Mouse (Mus musculus) liver, embryonic 12.5 days (tissue): Measurements from ENCODE around the gene Wdfy4. TPM values are rescaled to one million over a fixed set of nuclear protein-coding genes. Genes with fewer than 3 reads are reported as not detected.

ENCODE experiments used
- ATAC-seq: fragments of 200-750 bp; cut with Nextera tagmentation; 2 replicates; pipeline ENCODE4 v1.8.0; 2017; ENCODE audit warnings: moderate number of reproducible peaks, mild to moderate bottlenecking, moderate library complexity
- H3K27ac ChIP-seq: fragments of 300-500 bp; sonication (generic); 2 replicates; pipeline ENCODE4 v1.5.1; 2016; ENCODE audit warnings: mild to moderate bottlenecking
- H3K27me3 ChIP-seq: fragments of 300-500 bp; sonication (generic); replicated peaks from 2 replicates; pipeline ENCODE4 v1.6.1; 2016; ENCODE audit warnings: mild to moderate bottlenecking, moderate library complexity
- H3K36me3 ChIP-seq: fragments of 300-500 bp; sonication (generic); 2 replicates; pipeline ENCODE4 v1.6.1; 2016; ENCODE audit warnings: mild to moderate bottlenecking, moderate library complexity
- H3K4me1 ChIP-seq: fragments of 300-500 bp; sonication (generic); 2 replicates; pipeline ENCODE4 v1.6.1; 2016
- H3K4me2 ChIP-seq: fragments of 300-500 bp; sonication (generic); 2 replicates; pipeline ENCODE4 v1.6.1; 2016; ENCODE audit warnings: mild to moderate bottlenecking, moderate library complexity
- H3K4me3 ChIP-seq: fragments of 300-500 bp; sonication (generic); 2 replicates; pipeline ENCODE4 v1.5.1; 2016; ENCODE audit warnings: mild to moderate bottlenecking, moderate library complexity
- H3K9ac ChIP-seq: fragments of 300-500 bp; sonication (generic); 2 replicates; pipeline ENCODE4 v1.6.1; 2016; ENCODE audit warnings: mild to moderate bottlenecking, moderate library complexity
- H3K9me3 ChIP-seq: fragments of 300-500 bp; sonication (generic); replicated peaks from 2 replicates; pipeline ENCODE4 v1.6.1; 2016; ENCODE audit warnings: mild to moderate bottlenecking, moderate library complexity
- WGBS: fragments of 180-500 bp; shearing (Covaris S2); methylation state at CpG from one replicate; pipeline ENCODE4 v1.1.7; 2016; ENCODE audit not compliant: insufficient replicate concordance; 5-methylcytosine and 5-hydroxymethylcytosine counted together
- polyA plus RNA-seq: library from polyadenylated mRNA; unstranded; fragments of >200 nt; fragmentation: Nextera tagmentation; extraction: Ambion mirVana; gene quantifications from 2 replicates; pipeline ENCODE4 v1.2.1, GENCODE M21; 2016

Gene Wdfy4
- polyA plus RNA-seq, 1 experiment from 2014 or later = 2.1 TPM

DNA sequence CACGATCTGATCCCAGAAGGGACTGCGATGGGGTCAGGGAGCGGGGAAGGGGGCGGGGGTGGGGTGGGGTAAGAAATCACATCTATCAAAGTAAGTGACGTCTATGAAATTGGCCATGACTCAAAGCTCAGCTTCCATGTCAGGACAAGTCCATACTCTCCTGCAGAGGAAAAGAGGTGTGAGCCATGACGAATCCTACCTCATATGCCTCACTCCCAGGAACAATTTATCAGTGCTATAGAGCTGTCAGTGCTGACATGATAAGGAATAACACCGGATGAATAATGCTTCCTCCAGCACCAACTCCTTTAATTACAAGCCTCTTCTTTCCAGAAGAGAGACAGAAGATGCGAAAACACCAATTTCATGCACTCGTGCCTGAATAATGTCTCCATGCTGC is 117.6 kb downstream of the Wdfy4 start:
- Histone ChIP-seq H3K4me2 (no peak overlapping the region), H3K36me3 (no peaks in the 10 kb centered on the region), H3K9ac (no peak overlapping the region), H3K4me3 (no peak overlapping the region), H3K27ac (no peak overlapping the region), H3K27me3 (no peaks in the 10 kb centered on the region), H3K4me1 (no peaks in the 10 kb centered on the region), H3K9me3 (no peaks in the 10 kb centered on the region)
- WGBS = 74% methylated on average over 9 of the region's 9 CpGs
- no peak for ATAC-seq

DNA sequence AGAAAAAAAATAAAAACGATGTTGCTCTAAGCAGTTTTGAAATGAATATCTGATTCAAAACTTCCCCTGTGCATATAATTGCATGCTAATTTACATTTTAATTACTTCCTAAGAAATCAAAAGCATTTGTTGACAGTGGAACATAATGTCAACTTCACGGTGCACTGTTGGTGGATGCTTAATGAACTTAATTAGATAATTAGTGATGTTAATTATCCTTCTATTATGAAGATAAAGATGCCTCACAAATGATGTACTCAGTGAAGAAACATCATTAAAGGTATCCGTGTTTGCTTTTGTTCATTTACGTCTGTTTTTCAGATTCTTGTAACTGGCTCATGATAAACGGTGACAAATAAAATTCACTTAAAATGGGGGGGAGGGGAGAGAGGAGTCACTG is 122.3 kb downstream of the Wdfy4 start:
- Histone ChIP-seq H3K9ac (no peak overlapping the region), H3K36me3 (no peaks in the 10 kb centered on the region), H3K27me3 (no peaks in the 10 kb centered on the region), H3K4me1 (no peaks in the 10 kb centered on the region), H3K27ac (no peak overlapping the region), H3K9me3 (no peaks in the 10 kb centered on the region), H3K4me2 (no peak overlapping the region), H3K4me3 (no peak overlapping the region)
- 72% methylated on average over 5 of the region's 5 CpGs for WGBS
- no peak for ATAC-seq

DNA sequence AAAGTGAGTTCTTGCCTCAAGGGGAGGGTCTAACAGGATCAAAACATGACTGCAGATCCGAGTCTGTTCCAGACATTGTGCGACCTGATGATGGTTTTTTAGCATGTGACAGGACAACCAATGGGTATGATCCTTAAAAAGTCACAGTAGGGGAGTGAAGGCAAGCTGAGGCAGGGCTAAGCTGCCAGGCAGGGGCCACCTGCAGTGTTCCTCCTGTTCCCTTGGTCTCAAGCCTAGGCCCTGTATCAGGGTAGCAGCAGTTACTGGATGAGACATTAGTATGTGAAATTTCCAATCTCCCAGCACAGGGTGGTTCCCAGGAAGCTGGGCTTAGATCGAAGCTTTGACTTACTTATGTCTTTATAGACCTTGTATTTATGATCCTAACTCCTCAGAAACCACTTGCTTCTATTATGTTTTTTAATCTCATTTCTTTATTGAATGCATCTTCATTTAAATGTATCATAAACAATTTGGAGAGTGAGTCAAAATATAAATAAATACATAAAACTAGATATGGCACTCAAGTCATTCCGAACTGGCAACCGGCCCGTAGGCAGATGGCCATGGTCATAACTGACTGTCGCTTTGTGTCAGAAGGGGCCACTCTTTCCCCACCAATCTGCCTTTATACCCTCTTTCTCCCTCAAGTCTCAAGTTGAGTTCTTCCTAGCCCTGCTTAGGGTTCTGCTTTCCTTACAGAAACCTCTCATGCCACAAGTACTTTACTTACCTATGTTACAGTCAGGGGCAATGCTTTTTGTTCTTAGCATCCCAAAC is 126.2 kb downstream of the Wdfy4 start:
- no peak for ATAC-seq
- Histone ChIP-seq H3K4me3 (no peak overlapping the region), H3K4me1 (no peaks in the 10 kb centered on the region), H3K9me3 (no peaks in the 10 kb centered on the region), H3K27me3 (no peaks in the 10 kb centered on the region), H3K4me2 (no peak overlapping the region), H3K9ac (no peak overlapping the region), H3K27ac (no peak overlapping the region), H3K36me3 (no peaks in the 10 kb centered on the region)
- 74% methylated on average over 7 of the region's 7 CpGs for WGBS

GRCm38 (mm10) chr14:33053441-33053840 is 131.9 kb downstream of the Wdfy4 start:
- no peaks in the 10 kb centered on the region for H3K27me3 ChIP-seq
- H3K36me3 ChIP-seq = no peaks in the 10 kb centered on the region
- no peaks in the 10 kb centered on the region for H3K9me3 ChIP-seq
- ATAC-seq = no peak
- no peak overlapping the region for H3K27ac ChIP-seq
- no peaks in the 10 kb centered on the region for H3K4me1 ChIP-seq
- no peak overlapping the region for H3K9ac ChIP-seq
- H3K4me2 ChIP-seq = no peak overlapping the region
- no peak overlapping the region for H3K4me3 ChIP-seq
- WGBS = 65% methylated on average over 8 of the region's 8 CpGs

DNA sequence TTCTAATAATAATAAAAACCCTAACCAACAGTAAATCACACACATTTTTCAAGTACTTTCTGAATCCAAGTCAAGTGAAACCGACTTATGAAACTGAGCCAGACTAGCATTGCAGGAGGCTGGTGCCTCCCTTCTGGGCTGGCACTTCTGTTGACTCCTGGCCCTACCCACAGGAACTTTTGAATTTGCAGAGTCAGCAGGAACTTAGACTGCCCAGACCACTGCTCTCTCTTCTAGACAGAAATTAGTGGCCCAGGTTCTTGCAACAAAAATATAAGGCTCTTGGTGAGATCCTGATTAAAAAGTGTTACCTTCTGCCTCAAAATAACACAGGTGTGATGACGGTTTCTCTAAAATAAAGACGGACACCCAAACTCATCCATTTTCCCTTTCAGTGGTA is 140.1 kb downstream of the Wdfy4 start:
- Histone ChIP-seq H3K27ac (no peak overlapping the region), H3K4me1 (no peaks in the 10 kb centered on the region), H3K36me3 (no peaks in the 10 kb centered on the region), H3K27me3 (no peaks in the 10 kb centered on the region), H3K9ac (no peak overlapping the region), H3K4me2 (no peak overlapping the region), H3K4me3 (no peak overlapping the region), H3K9me3 (no peaks in the 10 kb centered on the region)
- no peak for ATAC-seq
- 70% methylated on average over 3 of the region's 3 CpGs for WGBS

- ATAC-seq = no peak
- Histone ChIP-seq H3K9ac (no peak overlapping the region), H3K4me2 (no peak overlapping the region), H3K27ac (no peak overlapping the region), H3K36me3 (no peaks in the 10 kb centered on the region), H3K4me3 (no peak overlapping the region), H3K9me3 (no peaks in the 10 kb centered on the region), H3K4me1 (no peaks in the 10 kb centered on the region), H3K27me3 (no peaks in the 10 kb centered on the region)
- 55% methylated on average over 3 of the region's 3 CpGs for WGBS
These were observed 148.5 kb downstream of the Wdfy4 start for GRCm38 (mm10) chr14:33036811-33037210.

DNA sequence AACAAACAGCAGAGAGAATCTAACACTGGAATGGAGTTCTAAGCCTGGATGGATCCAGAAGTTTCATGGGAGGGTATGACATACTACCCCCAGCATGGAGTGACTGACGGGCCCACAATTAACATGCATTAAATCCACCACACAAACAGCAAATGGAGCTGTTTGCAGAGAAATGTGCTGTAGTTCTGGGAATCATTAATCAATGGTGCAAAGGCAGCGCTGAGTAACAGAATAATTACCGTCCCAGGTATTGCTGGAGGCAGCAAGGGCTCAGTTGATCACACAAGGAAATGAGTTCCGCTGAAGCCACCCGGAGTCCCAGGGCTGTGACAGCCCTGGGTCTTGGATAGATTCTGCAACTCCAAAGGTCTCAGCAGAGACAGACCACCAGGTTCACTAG is 149.9 kb downstream of the Wdfy4 start:
- no peaks in the 10 kb centered on the region for H3K36me3 ChIP-seq
- no peak overlapping the region for H3K4me3 ChIP-seq
- H3K9me3 ChIP-seq = no peaks in the 10 kb centered on the region
- 75% methylated on average over 5 of the region's 5 CpGs for WGBS
- no peaks in the 10 kb centered on the region for H3K27me3 ChIP-seq
- H3K4me1 ChIP-seq = no peaks in the 10 kb centered on the region
- no peak overlapping the region for H3K9ac ChIP-seq
- H3K4me2 ChIP-seq = no peak overlapping the region
- no peak overlapping the region for H3K27ac ChIP-seq
- no peak for ATAC-seq

GRCm38 (mm10) chr14:33033424-33033823 is 151.9 kb downstream of the Wdfy4 start:
- no peaks in the 10 kb centered on the region for H3K4me1 ChIP-seq

GRCm38 (mm10) chr14:33030849-33031248 is 154.5 kb downstream of the Wdfy4 start:
- Histone ChIP-seq H3K4me3 (no peak overlapping the region), H3K36me3 (no peaks in the 10 kb centered on the region), H3K4me1 (no peaks in the 10 kb centered on the region), H3K9me3 (no peaks in the 10 kb centered on the region), H3K4me2 (no peak overlapping the region), H3K27ac (no peak overlapping the region), H3K9ac (no peak overlapping the region), H3K27me3 (no peaks in the 10 kb centered on the region)
- 33% methylated on average over 3 of the region's 3 CpGs for WGBS
- ATAC-seq = no peak

More at GRCm38 (mm10) chr14:33033424-33033823, 151.9 kb downstream of the Wdfy4 start:
- no peak overlapping the region for H3K4me3 ChIP-seq
- H3K27me3 ChIP-seq = no peaks in the 10 kb centered on the region
- no peaks in the 10 kb centered on the region for H3K9me3 ChIP-seq
- H3K27ac ChIP-seq = no peak overlapping the region
- H3K36me3 ChIP-seq = no peaks in the 10 kb centered on the region
- no peak for ATAC-seq
- H3K9ac ChIP-seq = no peak overlapping the region
- no peak overlapping the region for H3K4me2 ChIP-seq
- WGBS = 47% methylated on average over 6 of the region's 6 CpGs

DNA sequence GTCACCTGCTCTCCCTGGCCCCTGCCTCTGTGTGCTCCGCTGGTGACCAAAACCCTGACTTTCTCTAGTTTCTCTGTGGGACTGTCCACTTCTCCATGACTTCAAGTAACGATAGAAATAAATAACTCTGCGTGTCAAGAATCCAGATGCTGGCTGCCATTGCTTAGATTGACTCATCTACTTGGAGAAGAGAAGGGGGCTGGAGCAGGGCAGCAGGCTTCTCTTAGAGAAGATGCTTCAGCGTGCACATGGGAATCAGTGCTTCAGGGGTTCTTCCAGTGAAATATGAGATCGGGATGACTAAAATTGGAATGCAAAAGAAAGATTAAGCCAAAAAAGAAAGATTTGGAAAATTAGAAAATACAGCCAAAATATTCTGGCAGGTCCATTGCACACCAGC is 165.7 kb downstream of the Wdfy4 start:
- no peak overlapping the region for H3K27ac ChIP-seq
- 69% methylated on average over 5 of the region's 5 CpGs for WGBS
- H3K36me3 ChIP-seq = no peaks in the 10 kb centered on the region
- H3K4me2 ChIP-seq = no peak overlapping the region
- H3K9me3 ChIP-seq = no peaks in the 10 kb centered on the region
- no peak overlapping the region for H3K4me3 ChIP-seq
- ATAC-seq = no peak
- no peaks in the 10 kb centered on the region for H3K27me3 ChIP-seq
- no peak overlapping the region for H3K9ac ChIP-seq
- 0 out of 2 replicates have a peak, but pooled peaks cover 3% of the 10 kb centered on the region for H3K4me1 ChIP-seq

DNA sequence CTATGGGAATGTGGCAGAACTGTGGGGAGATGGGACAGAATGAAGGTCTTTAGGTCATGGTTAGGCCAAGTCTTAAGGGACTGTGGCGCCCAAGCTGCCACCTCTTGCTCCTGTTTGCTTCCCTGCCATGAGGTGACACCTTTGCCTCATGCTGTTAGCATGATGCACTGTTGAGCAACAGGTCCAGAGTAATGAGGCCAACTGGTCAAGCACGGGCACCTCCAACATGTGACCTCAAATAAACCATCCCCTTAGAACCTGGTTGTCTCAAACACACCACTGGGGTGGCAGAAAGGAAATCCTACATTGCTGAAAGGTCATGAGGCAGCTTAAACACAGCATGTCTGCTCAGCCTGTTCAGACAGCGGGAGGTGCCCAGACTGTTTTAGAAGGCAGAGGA is 166.3 kb downstream of the Wdfy4 start:
- no peak for ATAC-seq
- whole genome bisulfite sequencing = 62% methylated on average over 3 of the region's 3 CpGs
- no peaks in the 10 kb centered on the region for H3K27me3 ChIP-seq
- H3K9me3 ChIP-seq = no peaks in the 10 kb centered on the region
- H3K4me1 ChIP-seq = 0 out of 2 replicates have a peak, but pooled peaks cover 3% of the 10 kb centered on the region
- H3K4me2 ChIP-seq = no peak overlapping the region
- no peak overlapping the region for H3K4me3 ChIP-seq
- H3K9ac ChIP-seq = no peak overlapping the region
- H3K27ac ChIP-seq = no peak overlapping the region
- H3K36me3 ChIP-seq = no peaks in the 10 kb centered on the region

DNA sequence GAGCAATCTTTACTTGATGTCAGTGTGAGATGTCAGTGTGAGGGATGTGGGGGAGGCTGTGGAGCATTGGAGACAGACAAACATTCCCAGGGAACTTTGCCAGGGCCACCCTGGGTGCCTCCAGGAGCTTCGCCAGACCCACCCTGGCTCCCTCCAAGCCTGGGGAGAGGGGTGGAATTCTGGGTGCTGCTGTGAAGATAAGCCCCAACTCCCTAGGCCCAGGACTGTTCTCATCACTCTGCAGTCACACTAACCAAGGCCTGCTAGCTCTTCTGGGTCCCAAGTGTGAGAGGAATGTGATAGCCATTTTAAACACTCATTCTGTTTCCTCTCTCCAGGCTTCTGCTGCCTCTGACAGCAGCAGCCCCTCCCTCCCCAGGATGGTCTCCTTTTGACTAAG is 177.7 kb downstream of the Wdfy4 start:
- no peaks in the 10 kb centered on the region for H3K36me3 ChIP-seq
- no peaks in the 10 kb centered on the region for H3K4me1 ChIP-seq
- no peak overlapping the region for H3K4me2 ChIP-seq
- no peaks in the 10 kb centered on the region for H3K9me3 ChIP-seq
- no peaks in the 10 kb centered on the region for H3K27me3 ChIP-seq
- H3K4me3 ChIP-seq = no peak overlapping the region
- 54% methylated on average over 1 of the region's 1 CpGs for WGBS
- no peak overlapping the region for H3K9ac ChIP-seq
- H3K27ac ChIP-seq = no peak overlapping the region
- ATAC-seq = no peak

GRCm38 (mm10) chr14:33005114-33005513 is 180.2 kb downstream of the Wdfy4 start:
- no peaks in the 10 kb centered on the region for H3K4me1 ChIP-seq
- H3K27me3 ChIP-seq = no peaks in the 10 kb centered on the region
- H3K4me2 ChIP-seq = no peak overlapping the region
- H3K36me3 ChIP-seq = no peaks in the 10 kb centered on the region
- no peak overlapping the region for H3K4me3 ChIP-seq
- ATAC-seq = no peak
- no peaks in the 10 kb centered on the region for H3K9me3 ChIP-seq
- no peak overlapping the region for H3K9ac ChIP-seq
- 86% methylated on average over 1 of the region's 1 CpGs for WGBS
- no peak overlapping the region for H3K27ac ChIP-seq
